Mouse (Mus musculus) G1E-ER4 (cell line): ENCODE results near the gene Ttll12. TPM values are rescaled to one million over a fixed set of nuclear protein-coding genes. Genes with fewer than 3 reads are reported as not detected.

Experiments
- GATA1 ChIP-seq: IDR thresholded peaks from one replicate; pipeline ENCODE4 v1.8.0; 2012; ENCODE audit warnings: low read length, inconsistent platforms
- polyA plus RNA-seq: library from polyadenylated mRNA; stranded (reverse); fragments of >175 nt; gene quantifications from 2 replicates; pipeline ENCODE4 v1.2.3, GENCODE M21; 2012

Gene Ttll12
- polyA plus RNA-seq, 1 experiment: 141 TPM

GRCm38 (mm10) chr15:83550137-83550536, 44.8 kb downstream of the Ttll12 start:
- TF ChIP-seq GATA1: no peak

DNA sequence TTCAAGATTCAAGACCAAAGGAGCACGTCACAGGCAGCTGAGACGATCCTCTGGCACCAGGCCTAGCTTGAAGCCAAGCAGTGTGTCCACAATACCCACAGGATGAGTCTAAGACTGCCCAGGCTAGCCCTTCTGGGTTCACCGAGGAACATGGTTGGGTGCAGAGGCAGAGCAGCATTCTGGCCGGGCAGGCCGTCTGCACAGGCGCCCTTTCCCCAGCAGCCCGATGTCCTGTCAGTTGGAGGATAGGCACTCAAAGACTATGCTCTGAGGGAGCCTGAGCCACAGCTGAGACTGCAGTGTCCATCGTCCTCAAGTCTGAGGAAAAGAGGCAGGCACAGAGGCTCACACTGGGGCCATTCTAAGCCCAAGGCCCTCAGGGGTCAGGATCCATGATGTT, 47.8 kb downstream of the Ttll12 start:
- no peak for TF ChIP-seq GATA1

- no peak for TF ChIP-seq GATA1
Observed at GRCm38 (mm10) chr15:83546029-83546428, 48.9 kb downstream of the Ttll12 start.

- TF ChIP-seq GATA1: no peak
Observed at GRCm38 (mm10) chr15:83541647-83542287, 53.2 kb downstream of the Ttll12 start.

- TF ChIP-seq GATA1: no peak
Observed at GRCm38 (mm10) chr15:83539905-83540304, 55.1 kb downstream of the Ttll12 start.

DNA sequence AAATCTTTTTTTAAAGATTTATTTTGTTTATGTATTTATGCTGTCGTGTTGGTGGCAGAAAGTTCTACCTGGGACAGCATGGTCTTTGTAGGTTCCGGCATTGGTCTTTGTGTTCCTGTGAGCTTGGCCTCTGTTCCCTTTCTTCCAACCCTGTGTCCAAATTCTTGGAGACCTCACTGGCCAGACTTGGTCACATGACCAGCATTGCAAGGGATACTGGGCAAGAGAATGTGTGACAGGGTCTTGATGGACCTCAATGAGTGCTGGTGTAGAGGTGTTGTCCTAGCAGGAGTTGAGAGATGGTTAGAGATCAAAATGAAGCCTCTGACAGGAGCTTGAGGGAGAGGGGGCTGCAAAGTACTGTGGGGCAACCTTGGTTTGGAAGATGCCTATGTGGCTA, 56.1 kb downstream of the Ttll12 start:
- TF ChIP-seq GATA1: no peak

DNA sequence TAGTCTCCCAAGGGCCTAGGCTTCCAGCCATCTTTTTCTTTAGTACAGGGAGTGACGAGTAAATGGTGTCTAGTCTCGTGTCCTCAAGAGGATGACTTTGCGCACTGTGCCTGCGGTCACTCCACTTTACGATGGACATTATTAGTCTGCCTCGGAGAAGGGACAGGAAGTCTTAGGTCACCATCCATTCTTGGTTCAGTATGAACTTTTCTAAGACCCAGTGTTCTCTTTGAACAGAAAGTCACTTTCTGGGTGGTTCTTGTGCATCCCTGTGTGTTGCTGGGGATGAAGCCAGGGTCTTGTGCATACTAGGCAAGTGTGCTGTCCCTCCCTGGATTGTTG, 59.1 kb downstream of the Ttll12 start:
- TF ChIP-seq GATA1: no peak

GRCm38 (mm10) chr15:83534960-83535889, 59.7 kb downstream of the Ttll12 start:
- TF ChIP-seq GATA1: no peak

- TF ChIP-seq GATA1: no peak
Observed at GRCm38 (mm10) chr15:83532606-83533005, 62.4 kb downstream of the Ttll12 start.

- no peak for TF ChIP-seq GATA1
Observed at GRCm38 (mm10) chr15:83531961-83532469, 62.9 kb downstream of the Ttll12 start.

DNA sequence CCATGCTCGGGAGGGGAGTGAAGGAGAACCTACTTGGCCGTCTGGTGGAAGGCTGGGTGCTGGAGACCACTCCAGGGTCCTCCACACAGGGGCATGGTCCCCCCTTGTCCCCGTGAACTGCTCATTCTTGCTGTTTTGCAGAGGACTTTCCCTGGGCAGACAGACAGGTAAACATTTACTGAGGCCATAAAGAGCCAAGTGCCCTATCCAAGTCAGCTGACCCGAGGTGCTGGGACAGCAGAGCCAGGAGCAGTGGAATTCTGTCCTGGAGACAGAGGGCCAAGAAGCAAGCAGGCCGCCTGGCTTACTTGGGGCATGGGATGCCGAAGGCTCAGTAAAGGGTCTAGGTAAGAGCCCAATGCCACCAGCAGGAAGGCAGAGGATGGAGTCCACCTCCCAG, 64.3 kb downstream of the Ttll12 start:
- TF ChIP-seq GATA1: no peak

DNA sequence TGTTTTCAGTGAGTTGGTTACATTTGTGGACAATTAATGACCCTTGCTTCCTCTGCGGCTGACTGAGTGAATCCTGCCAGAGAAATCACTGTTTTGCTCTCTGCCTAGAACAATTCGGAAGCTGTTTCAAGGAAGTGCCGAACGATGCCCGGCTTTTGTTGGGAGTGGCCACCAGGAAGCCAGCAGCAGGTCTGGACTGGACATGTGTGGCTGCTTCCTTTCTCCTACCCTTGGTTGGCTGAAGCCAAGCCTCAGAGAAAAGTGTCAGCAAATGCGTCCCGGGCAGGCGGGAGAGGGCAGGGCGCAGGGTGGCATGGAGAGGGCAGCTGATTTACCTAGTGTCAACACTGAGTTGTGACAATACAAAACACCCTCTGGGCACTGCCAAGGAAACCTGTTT, 64.7 kb downstream of the Ttll12 start:
- no peak for TF ChIP-seq GATA1

DNA sequence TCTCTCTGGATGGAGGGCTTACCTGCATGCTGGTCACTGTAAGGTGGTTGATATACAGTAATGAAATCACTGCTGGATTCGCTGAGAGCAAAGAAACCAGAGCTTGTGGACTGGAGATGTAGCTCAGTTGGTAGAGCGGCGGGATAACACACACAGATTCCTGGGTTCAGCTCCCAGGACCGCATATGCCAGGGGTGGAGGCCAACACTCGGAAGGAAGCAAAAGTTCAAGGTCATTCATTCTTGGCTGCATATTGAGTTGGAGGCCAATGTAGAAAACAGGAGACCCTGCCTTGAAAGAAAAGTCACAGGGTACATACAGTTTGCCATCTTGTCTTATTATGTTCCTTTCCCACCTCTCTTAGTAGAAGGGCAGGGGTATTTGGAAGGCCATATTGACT, 65.2 kb downstream of the Ttll12 start:
- TF ChIP-seq GATA1: no peak

DNA sequence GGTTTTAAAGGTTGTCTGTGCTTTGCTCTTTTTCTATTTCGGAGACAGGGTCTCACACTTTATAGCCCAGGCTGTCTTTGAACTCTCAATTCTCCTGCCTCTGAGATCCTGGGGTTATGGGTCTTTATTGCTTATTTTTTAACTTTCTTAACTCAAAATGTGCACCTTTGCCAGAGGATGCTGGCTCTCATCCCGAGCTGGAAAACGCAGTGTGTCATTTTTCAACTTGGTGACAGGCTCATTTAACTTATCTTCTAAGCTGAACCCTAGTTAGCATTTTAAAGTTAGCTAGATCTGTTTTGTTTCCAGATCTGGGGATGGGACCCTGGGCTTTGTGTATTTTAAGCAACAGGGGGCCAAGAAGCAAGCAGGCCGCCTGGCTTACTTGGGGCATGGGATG, 66.1 kb downstream of the Ttll12 start:
- TF ChIP-seq GATA1: no peak

- TF ChIP-seq GATA1: no peak
Observed at GRCm38 (mm10) chr15:83527747-83528146, 67.2 kb downstream of the Ttll12 start.

DNA sequence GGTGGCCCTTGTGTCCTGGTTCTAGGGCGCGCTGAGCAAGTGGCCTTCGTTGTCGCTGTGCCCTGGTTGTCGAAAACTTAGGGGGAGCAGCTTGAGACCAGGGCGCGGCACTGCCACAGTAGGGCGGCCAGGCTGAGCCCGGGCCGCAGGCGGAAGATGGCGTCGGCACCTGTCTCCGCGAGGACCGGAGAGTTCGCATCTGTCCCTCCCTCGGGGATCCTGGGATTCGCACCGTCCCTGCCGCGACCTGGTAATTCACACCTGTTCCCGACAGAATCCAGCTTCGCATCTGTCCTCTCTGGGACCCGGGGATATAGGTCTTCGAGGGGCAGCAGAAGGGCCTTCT, 67.9 kb downstream of the Ttll12 start:
- no peak for TF ChIP-seq GATA1
